In genomic region chr2:52039083-52039801, GRCm38 (mm10) we compare ENCODE assay signal across 8 mouse cellular contexts. TPM values are rescaled to one million over a fixed set of nuclear protein-coding genes. Genes with fewer than 3 reads are reported as not detected.
DNase-seq lines count a peak whose midpoint lies in the region; ATAC-seq lines count a peak whose summit lies in the region.
"Had no signal": no experiment of that assay in that cellular context is flagged by ENCODE, and none has a peak within 500 bp of the region (broad histone marks: within the 10 kb centered on the region; RNA-seq: fewer than 3 reads in every experiment).

No protein-coding gene starts in this region.

- peak overlapping the region; percentile 87 for H3K27ac ChIP-seq in embryonic facial prominence, embryonic 13.5 days
- H3K27ac ChIP-seq in hindbrain, embryonic 14.5 days, result no peak overlapping the region
- H3K27ac ChIP-seq in midbrain, embryonic 16.5 days (ENCODE audit: low read length), result no peak overlapping the region
- H3K27ac ChIP-seq: macrophage had no signal

- H3K36me3 ChIP-seq in embryonic facial prominence, embryonic 13.5 days, result peaks cover 8% of the 10 kb centered on the region
- H3K36me3 ChIP-seq in hindbrain, embryonic 14.5 days (replicated peaks; ENCODE audit: control insufficient read depth, insufficient read depth), result no peaks in the 10 kb centered on the region
- H3K36me3 ChIP-seq in midbrain, embryonic 16.5 days (ENCODE audit: control insufficient read depth, insufficient read depth, low read length), result no peaks in the 10 kb centered on the region

- peaks cover 19% of the 10 kb centered on the region; the same call in 1 of the 2 replicates for H3K4me1 ChIP-seq in embryonic facial prominence, embryonic 13.5 days
- H3K4me1 ChIP-seq in hindbrain, embryonic 14.5 days (replicated peaks; ENCODE audit: control insufficient read depth, insufficient read depth, low read length), result peaks cover 4% of the 10 kb centered on the region; the same call in 1 of the 2 replicates
- peaks cover 12% of the 10 kb centered on the region for H3K4me1 ChIP-seq in midbrain, embryonic 16.5 days (ENCODE audit: control insufficient read depth, insufficient read depth, low read length)

- peak overlapping the region; percentile 55 for H3K4me3 ChIP-seq in embryonic facial prominence, embryonic 13.5 days
- H3K4me3 ChIP-seq in hindbrain, embryonic 14.5 days (replicated peaks; ENCODE audit: low read length), result peak overlapping the region; percentile 33; the same call in 1 of the 2 replicates
- no peak overlapping the region for H3K4me3 ChIP-seq in midbrain, embryonic 16.5 days (ENCODE audit: low read depth, low read length)

- ATAC-seq in embryonic facial prominence, embryonic 13.5 days (ENCODE audit: insufficient number of reproducible peaks, insufficient read depth, low FRiP score, low TSS enrichment, low read depth), result 0 out of 2 replicates have a peak, but pooled peaks have one; percentile 34
- ATAC-seq in hindbrain, embryonic 14.5 days (ENCODE audit: low FRiP score), result no peak
- no peak for ATAC-seq in midbrain, embryonic 16.5 days

- peak overlapping the region; percentile 58 for H3K9ac ChIP-seq in embryonic facial prominence, embryonic 13.5 days
- H3K9ac ChIP-seq in hindbrain, embryonic 14.5 days, result no peak overlapping the region
- no peak overlapping the region for H3K9ac ChIP-seq in midbrain, embryonic 16.5 days (ENCODE audit: low read depth, low read length)

- H3K9me3 ChIP-seq in embryonic facial prominence, embryonic 13.5 days, result no peaks in the 10 kb centered on the region
- H3K9me3 ChIP-seq in hindbrain, embryonic 14.5 days (ENCODE audit: control insufficient read depth, low read length), result no peaks in the 10 kb centered on the region
- H3K9me3 ChIP-seq in midbrain, embryonic 16.5 days (replicated peaks; ENCODE audit: control insufficient read depth, low read length, poor library complexity, severe bottlenecking), result no peaks in the 10 kb centered on the region

- no peaks in the 10 kb centered on the region for H3K27me3 ChIP-seq in embryonic facial prominence, embryonic 13.5 days
- H3K27me3 ChIP-seq in hindbrain, embryonic 14.5 days (ENCODE audit: control insufficient read depth, insufficient read depth, low read length), result no peaks in the 10 kb centered on the region
- no peaks in the 10 kb centered on the region for H3K27me3 ChIP-seq in midbrain, embryonic 16.5 days (ENCODE audit: control insufficient read depth, insufficient read depth, low read depth, low read length)

- peak overlapping the region; percentile 56 for H3K4me2 ChIP-seq in embryonic facial prominence, embryonic 13.5 days
- H3K4me2 ChIP-seq in hindbrain, embryonic 14.5 days (replicated peaks), result peak overlapping the region; percentile 62
- H3K4me2 ChIP-seq in midbrain, embryonic 16.5 days (ENCODE audit: low read length), result 0 out of 2 replicates have a peak overlapping the region, but pooled peaks have one; percentile 19

- DNase-seq in embryo, embryonic 10 days (ENCODE audit: low spot score), result peak; percentile 64
- DNase-seq in hindbrain, embryonic 14.5 days (ENCODE audit: low spot score), result no peak
- DNase-seq in ovary, postnatal 14 days (ENCODE audit: low spot score), result no peak
- no peak for DNase-seq in cerebellum, adult 9-10 months
- no peak for DNase-seq in right cerebral cortex, adult 2 months (ENCODE audit: low spot score in 2 of 2)

- WGBS in embryonic facial prominence, embryonic 13.5 days, result 13% methylated on average over 8 of the region's 8 CpGs
- WGBS in hindbrain, embryonic 14.5 days, result 23% methylated on average over 8 of the region's 8 CpGs
- 31% methylated on average over 8 of the region's 8 CpGs for WGBS in midbrain, embryonic 16.5 days

RNA-seq across cellular contexts. Expression of gene Tnfaip6, which starts 1.4 kb away (rescaled TPM):
- polyA plus RNA-seq in embryonic facial prominence, embryonic 13.5 days (2015; fragmentation: Nextera tagmentation; extraction: Ambion mirVana), result 78.4 and 82.0 TPM in 2 replicates
- 2.5 and 3.2 TPM in 2 replicates for polyA plus RNA-seq in hindbrain, embryonic 14.5 days (2014; fragmentation: Nextera tagmentation; extraction: Ambion mirVana)
- polyA plus RNA-seq in midbrain, embryonic 16.5 days (2015; fragmentation: Nextera tagmentation; extraction: Ambion mirVana), result 2.8 and 3.8 TPM in 2 replicates
- polyA plus RNA-seq: macrophage had no signal

RNA-seq across cellular contexts. Expression of gene Rif1, which starts 33.4 kb away (rescaled TPM):
- polyA plus RNA-seq in embryonic facial prominence, embryonic 13.5 days (2015; fragmentation: Nextera tagmentation; extraction: Ambion mirVana), result 38.6 and 45.0 TPM in 2 replicates
- polyA plus RNA-seq in hindbrain, embryonic 14.5 days (2014; fragmentation: Nextera tagmentation; extraction: Ambion mirVana), result 25.5 and 32.4 TPM in 2 replicates
- 18.2 and 19.3 TPM in 2 replicates for polyA plus RNA-seq in midbrain, embryonic 16.5 days (2015; fragmentation: Nextera tagmentation; extraction: Ambion mirVana)

Comparison
In these comparisons a context has a peak if more than half of its experiments do, and no peak if none do; other contexts are left out.
1. RNA of gene Tnfaip6, which starts 1.4 kb away (polyA plus RNA-seq): 78.4 to 82.0 TPM in embryonic facial prominence, embryonic 13.5 days; 2.8 to 3.8 TPM in midbrain, embryonic 16.5 days and 2.5 to 3.2 TPM in hindbrain, embryonic 14.5 days; every median in the first group is over 10 times any median in the second.
2. Peak in every context shown above with its lines, with median percentiles within 50 percentile points of each other: H3K4me2 ChIP-seq.